Mouse (Mus musculus): ENCODE measurements around the gene Per3. TPM values are rescaled to one million over a fixed set of nuclear protein-coding genes. Genes with fewer than 3 reads are reported as not detected.

Gene Per3
- total RNA-seq, 4 experiments from 2014 or later = 20.3 to 52.9 (median 30.9) TPM

- no peak for DNase-seq
These were observed 87.9 kb downstream of the Per3 start for GRCm38 (mm10) chr4:150956369-150957105.

Other genes starting within 250 kb of the Per3 start
- 10 to 100 TPM; 17.9 to 44.0 (median 29.8) TPM for gene Errfi1, start 190.7 kb downstream of the Per3 start, total RNA-seq (2022)
- gene Park7, start 130.2 kb downstream of the Per3 start, total RNA-seq (2022) = 100 to 1,000 TPM; 239 to 338 (median 269) TPM
- gene Tnfrsf9, start 130.1 kb downstream of the Per3 start, total RNA-seq (2022) = under 1 TPM in 3 of 4 experiments, not detected in 1; 0.27 to 0.43 (median 0.28) TPM
- not detected for gene Uts2, start 47.6 kb downstream of the Per3 start, total RNA-seq (2022)
- 10 to 100 TPM; 57.3 to 70.2 (median 63.4) TPM for gene Vamp3, start 13.3 kb upstream of the Per3 start, total RNA-seq (2022)
- not detected for gene Gm13090, start 44.9 kb upstream of the Per3 start, total RNA-seq (2022)

Data from adrenal gland, adult 8-10 months (tissue).